Mouse (Mus musculus) adipocyte (in vitro differentiated cells): ENCODE data around the gene Gm13279.
"Not testable (repeated sequence)": the region's sequence is repeated elsewhere in the genome, so short reads cannot be mapped to it uniquely, and the experiment has no call there.

Experiments used
- DNase-seq: peaks from one replicate; pipeline ENCODE4 v3.0.0-alpha.2; 2016; ENCODE audit warnings: low spot score

Gene Gm13279

GRCm38 (mm10) chr4:88793936-88794675, 3.1 kb upstream of the Gm13279 start, which contains the start of gene Gm13275:
Gene Gm13275, plus strand, starts transcription at chr4:88794487.
- DNase-seq: not testable (repeated sequence)

GRCm38 (mm10) chr4:88799365-88799764, 2.2 kb downstream of the Gm13279 start, which contains the start of gene Gm13285:
Gene Gm13285, plus strand, starts transcription at chr4:88799665.
- not testable (repeated sequence) for DNase-seq

- not testable (repeated sequence) for DNase-seq
Observed at GRCm38 (mm10) chr4:88802954-88803353, 5.8 kb downstream of the Gm13279 start, which contains the start of gene Gm13287. Gene Gm13287, plus strand, starts transcription at chr4:88803254.

GRCm38 (mm10) chr4:88805231-88805630, 8.0 kb downstream of the Gm13279 start, which contains the start of gene Gm13288:
Gene Gm13288, plus strand, starts transcription at chr4:88805531.
- not testable (repeated sequence) for DNase-seq

- not testable (repeated sequence) for DNase-seq
Observed at GRCm38 (mm10) chr4:88805761-88806160, 8.6 kb downstream of the Gm13279 start.

GRCm38 (mm10) chr4:88815928-88816327, 18.7 kb downstream of the Gm13279 start, which contains the start of gene Ifna7:
Gene Ifna7, plus strand, starts transcription at chr4:88816228.
- no peak for DNase-seq

GRCm38 (mm10) chr4:88819659-88820058, 22.5 kb downstream of the Gm13279 start, which contains the start of gene Ifna11:
Gene Ifna11, plus strand, starts transcription at chr4:88819959.
- no peak for DNase-seq

- DNase-seq: peak; percentile 27
Observed at GRCm38 (mm10) chr4:88822995-88823394, 25.8 kb downstream of the Gm13279 start.

- DNase-seq: not testable (repeated sequence)
Observed at GRCm38 (mm10) chr4:88827116-88827515, 29.9 kb downstream of the Gm13279 start, which contains the start of gene Ifna6. Gene Ifna6, plus strand, starts transcription at chr4:88827416.

GRCm38 (mm10) chr4:88830523-88830922, 33.3 kb downstream of the Gm13279 start:
- DNase-seq: peak; percentile 39

GRCm38 (mm10) chr4:88835225-88835624, 38.0 kb downstream of the Gm13279 start, which contains the start of gene Ifna5:
Gene Ifna5, plus strand, starts transcription at chr4:88835525.
- not testable (repeated sequence) for DNase-seq

GRCm38 (mm10) chr4:88838828-88839227, 41.6 kb downstream of the Gm13279 start:
- DNase-seq: peak; percentile 23

GRCm38 (mm10) chr4:88840058-88840457, 42.9 kb downstream of the Gm13279 start:
- DNase-seq: no peak

GRCm38 (mm10) chr4:88841438-88841911, 44.3 kb downstream of the Gm13279 start, which contains the start of gene Ifna4:
Gene Ifna4, plus strand, starts transcription at chr4:88841861.
- no peak for DNase-seq

- peak; percentile 14 for DNase-seq
Observed at GRCm38 (mm10) chr4:88845334-88845733, 48.1 kb downstream of the Gm13279 start.
